Mouse (Mus musculus) C2C12 (cell line): ENCODE measurements around the gene Pde11a. TPM values are rescaled to one million over a fixed set of nuclear protein-coding genes. Genes with fewer than 3 reads are reported as not detected.

Experiments
- H3K27me3 ChIP-seq: one replicate; pipeline ENCODE4 v1.6.1; 2011; ENCODE audit not compliant: control insufficient read depth, insufficient read depth, insufficient read length
- H3K36me3 ChIP-seq: one replicate; pipeline ENCODE4 v1.6.1; 2011; ENCODE audit not compliant: control insufficient read depth, insufficient read depth
- H3K4me3 ChIP-seq: one replicate; pipeline ENCODE4 v1.5.1; 2011; ENCODE audit warnings: mild to moderate bottlenecking, control low read depth; ENCODE audit not compliant: poor library complexity, insufficient read depth, severe bottlenecking
- H3K79me2 ChIP-seq: one replicate; pipeline ENCODE4 v1.6.1; 2011; ENCODE audit not compliant: control insufficient read depth, insufficient read depth
- H3K79me3 ChIP-seq: one replicate; pipeline ENCODE4 v1.6.1; 2011; ENCODE audit warnings: low read depth, control low read depth
- H3ac ChIP-seq: one replicate; pipeline ENCODE3; 2011; ENCODE audit warnings: low read depth; ENCODE audit not compliant: control insufficient read depth, insufficient read length
- CEBPB ChIP-seq: IDR thresholded peaks from one replicate; pipeline ENCODE4 v1.6.1; 2011; ENCODE audit warnings: low read depth, mild to moderate bottlenecking, control low read depth, moderate library complexity
- CTCF ChIP-seq: IDR thresholded peaks from one replicate; pipeline ENCODE4 v1.5.1; 2011; ENCODE audit not compliant: control insufficient read depth, insufficient read depth, insufficient read length
- FOSL1 ChIP-seq: IDR thresholded peaks from one replicate; pipeline ENCODE4 v1.8.0; 2011; ENCODE audit warnings: mild to moderate bottlenecking, low read length; ENCODE audit not compliant: poor library complexity, insufficient read depth, severe bottlenecking
- MAX ChIP-seq: IDR thresholded peaks from one replicate; pipeline ENCODE4 v1.6.1; 2011; ENCODE audit warnings: mild to moderate bottlenecking, control low read depth
- MYOD1 ChIP-seq: IDR thresholded peaks from one replicate; pipeline ENCODE4 v1.6.1; 2011; ENCODE audit warnings: low read depth; ENCODE audit not compliant: control insufficient read depth, insufficient read length
- MYOG ChIP-seq: IDR thresholded peaks from one replicate; pipeline ENCODE4 v1.6.1; 2011; ENCODE audit not compliant: control insufficient read depth, insufficient read length; ENCODE audit errors: extremely low read depth
- USF1 ChIP-seq: IDR thresholded peaks from one replicate; pipeline ENCODE4 v1.6.1; 2011; ENCODE audit warnings: low read depth, mild to moderate bottlenecking, control low read depth, moderate library complexity
- polyA plus RNA-seq: library from polyadenylated mRNA; unstranded; fragments of >200 nt; fragmentation: generic; extraction: Trizol; gene quantifications from one replicate; pipeline ENCODE4 v1.2.1, GENCODE M21; 2012; ENCODE audit warnings: missing spikeins

Gene Pde11a
- polyA plus RNA-seq, 1 experiment: not detected

DNA sequence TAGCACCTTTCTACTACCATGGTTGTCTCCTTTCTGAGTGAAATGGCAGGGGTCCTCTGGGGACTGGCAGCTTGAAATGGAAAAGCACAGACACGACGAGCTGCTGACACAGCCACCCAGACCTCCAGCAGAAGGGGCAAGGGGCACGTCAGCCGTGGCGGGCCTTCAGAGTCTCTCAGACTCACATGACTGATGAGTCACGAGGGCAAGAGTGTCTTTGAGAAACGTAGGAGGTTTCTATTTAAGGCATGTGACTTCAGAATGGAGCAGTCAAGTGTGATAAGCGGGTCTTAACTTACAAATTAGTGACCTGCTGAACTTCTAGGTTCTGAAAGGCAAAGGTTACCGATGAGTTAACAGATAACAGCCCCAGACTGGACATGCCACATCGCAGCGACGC lies 340.8 kb downstream of the Pde11a start:
- Histone ChIP-seq H3K4me3 (no peak overlapping the region), H3K36me3 (no peaks in the 10 kb centered on the region), H3K79me3 (no peaks in the 10 kb centered on the region), H3K79me2 (no peaks in the 10 kb centered on the region), H3ac (no peak overlapping the region), H3K27me3 (peaks cover 8% of the 10 kb centered on the region)
- TF ChIP-seq CEBPB (no peak), MAX (no peak), MYOG (no peak), FOSL1 (no peak)

- H3K79me2 ChIP-seq: no peaks in the 10 kb centered on the region
- no peaks in the 10 kb centered on the region for H3K36me3 ChIP-seq
- no peak overlapping the region for H3K4me3 ChIP-seq
- TF ChIP-seq CEBPB: no peak
- no peak for TF ChIP-seq MYOG
- no peak for TF ChIP-seq FOSL1
- TF ChIP-seq MAX: no peak
- no peak for TF ChIP-seq USF1
- TF ChIP-seq MYOD1: no peak
- no peak for TF ChIP-seq CTCF
- no peaks in the 10 kb centered on the region for H3K79me3 ChIP-seq
- peaks cover 11% of the 10 kb centered on the region for H3K27me3 ChIP-seq
- H3ac ChIP-seq: no peak overlapping the region
These were observed 343.7 kb downstream of the Pde11a start for GRCm38 (mm10) chr2:75994841-75995240.

DNA sequence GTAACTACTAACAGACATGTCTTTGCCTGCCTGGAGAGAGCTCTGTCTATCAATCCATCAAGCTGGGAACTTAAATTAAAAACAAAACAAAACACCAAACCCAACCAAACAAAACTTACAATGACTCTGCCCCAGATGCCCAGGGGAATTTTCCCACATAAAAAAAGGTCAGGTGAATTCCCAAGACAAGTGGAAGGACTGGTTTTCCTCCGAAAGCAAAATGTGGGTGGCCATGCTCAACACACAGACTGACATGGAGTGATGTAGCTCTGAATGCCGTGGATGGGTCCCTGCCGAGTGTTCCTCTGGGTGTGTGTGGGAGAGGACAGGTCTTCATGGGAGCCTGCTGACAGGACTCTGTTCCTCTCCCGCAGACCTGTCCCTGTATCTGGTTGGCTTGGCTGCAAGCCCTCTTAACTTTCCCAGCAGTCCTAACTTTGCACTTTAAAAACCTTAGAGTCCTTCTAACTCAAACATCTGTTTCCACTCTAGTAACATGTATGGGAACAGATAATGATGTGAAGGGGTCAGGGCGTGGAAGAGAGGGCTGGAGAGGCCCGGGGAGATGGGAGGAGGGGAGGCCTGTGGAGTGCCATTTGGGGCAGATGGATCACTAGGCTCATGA lies 346.9 kb downstream of the Pde11a start:
- H3K4me3 ChIP-seq: no peak overlapping the region
- H3K27me3 ChIP-seq: peaks cover 11% of the 10 kb centered on the region
- H3K79me2 ChIP-seq: no peaks in the 10 kb centered on the region
- no peaks in the 10 kb centered on the region for H3K36me3 ChIP-seq
- H3ac ChIP-seq: no peak overlapping the region
- no peaks in the 10 kb centered on the region for H3K79me3 ChIP-seq
- TF ChIP-seq USF1: no peak
- no peak for TF ChIP-seq MAX
- TF ChIP-seq CTCF: no peak
- TF ChIP-seq MYOD1: no peak
- no peak for TF ChIP-seq MYOG
- TF ChIP-seq FOSL1: no peak
- TF ChIP-seq CEBPB: no peak

DNA sequence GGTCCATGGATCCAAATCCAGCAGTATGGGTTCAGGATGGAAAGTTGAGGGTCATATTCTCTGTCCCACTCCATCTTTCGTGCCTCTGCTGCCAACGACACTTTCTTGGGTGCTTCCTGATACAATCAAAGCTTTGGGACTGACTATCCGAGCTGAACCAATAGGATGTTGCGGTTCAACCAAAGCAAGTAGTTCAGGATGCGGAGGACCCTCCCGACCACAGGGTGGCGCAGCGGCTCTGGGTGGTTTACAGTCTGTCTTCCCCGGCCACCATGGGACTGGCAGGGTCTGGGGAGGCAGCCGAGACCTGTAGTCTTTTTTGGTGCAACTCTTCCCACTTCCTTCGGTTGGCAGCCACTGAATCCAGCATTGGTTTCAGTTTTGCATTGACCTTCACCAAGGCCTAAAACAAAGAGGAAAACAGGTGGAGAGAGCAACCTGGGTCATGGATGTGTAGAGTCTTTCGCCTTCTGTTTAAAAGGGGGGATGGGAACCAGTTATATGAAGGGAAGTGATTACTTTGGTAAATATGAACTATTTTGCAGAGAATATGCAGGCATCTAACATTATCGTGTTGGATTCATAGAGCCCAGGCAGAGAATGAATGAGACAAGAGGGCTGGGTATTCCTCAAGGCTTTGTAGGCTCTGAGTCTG lies 347.6 kb downstream of the Pde11a start:
- TF ChIP-seq USF1 (no peak), CTCF (peak; percentile 46), CEBPB (no peak)
- Histone ChIP-seq H3K4me3 (no peak overlapping the region), H3ac (no peak overlapping the region), H3K79me3 (no peaks in the 10 kb centered on the region), H3K79me2 (no peaks in the 10 kb centered on the region), H3K27me3 (peaks cover 11% of the 10 kb centered on the region), H3K36me3 (no peaks in the 10 kb centered on the region)

DNA sequence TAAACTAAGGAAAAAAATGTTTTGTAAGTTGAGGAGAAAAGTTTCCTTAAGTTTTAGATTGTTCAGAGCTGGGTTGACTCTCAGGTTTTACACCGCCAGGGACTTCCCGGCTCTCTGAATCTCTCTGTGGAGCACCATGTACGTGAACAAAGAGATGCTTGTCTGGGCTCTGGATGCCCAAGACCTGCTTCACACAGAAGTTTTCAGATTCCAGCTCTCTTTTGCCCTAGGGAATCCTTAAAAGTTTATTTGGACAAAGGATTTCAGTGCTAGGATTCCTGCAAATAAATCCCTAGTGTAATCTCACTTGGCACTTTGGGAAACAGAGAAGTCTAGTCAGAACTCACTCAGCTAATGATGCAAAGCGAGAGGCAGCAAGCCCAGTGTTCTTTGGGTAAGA lies 348.9 kb downstream of the Pde11a start:
- Histone ChIP-seq H3K79me2 (no peaks in the 10 kb centered on the region), H3K36me3 (no peaks in the 10 kb centered on the region), H3K79me3 (no peaks in the 10 kb centered on the region), H3K4me3 (no peak overlapping the region), H3K27me3 (peaks cover 11% of the 10 kb centered on the region), H3ac (no peak overlapping the region)
- TF ChIP-seq CTCF (no peak), USF1 (no peak), MAX (no peak), MYOG (no peak)

- Histone ChIP-seq H3K79me3 (no peaks in the 10 kb centered on the region), H3K36me3 (no peaks in the 10 kb centered on the region), H3K79me2 (no peaks in the 10 kb centered on the region), H3K4me3 (no peak overlapping the region), H3K27me3 (peaks cover 11% of the 10 kb centered on the region), H3ac (no peak overlapping the region)
- no peak for TF ChIP-seq CTCF
- no peak for TF ChIP-seq MAX
- TF ChIP-seq MYOD1: no peak
- TF ChIP-seq USF1: no peak
- TF ChIP-seq FOSL1: no peak
- no peak for TF ChIP-seq MYOG
- TF ChIP-seq CEBPB: no peak
These were observed 349.7 kb downstream of the Pde11a start for GRCm38 (mm10) chr2:75988779-75989363.
